Mouse (Mus musculus): ENCODE measurements around the gene Rasgrf2. TPM values are rescaled to one million over a fixed set of nuclear protein-coding genes. Genes with fewer than 3 reads are reported as not detected.

Rasgrf2 gene
- polyA plus RNA-seq, 1 experiment from 2014 or later: 0.39 TPM

DNA sequence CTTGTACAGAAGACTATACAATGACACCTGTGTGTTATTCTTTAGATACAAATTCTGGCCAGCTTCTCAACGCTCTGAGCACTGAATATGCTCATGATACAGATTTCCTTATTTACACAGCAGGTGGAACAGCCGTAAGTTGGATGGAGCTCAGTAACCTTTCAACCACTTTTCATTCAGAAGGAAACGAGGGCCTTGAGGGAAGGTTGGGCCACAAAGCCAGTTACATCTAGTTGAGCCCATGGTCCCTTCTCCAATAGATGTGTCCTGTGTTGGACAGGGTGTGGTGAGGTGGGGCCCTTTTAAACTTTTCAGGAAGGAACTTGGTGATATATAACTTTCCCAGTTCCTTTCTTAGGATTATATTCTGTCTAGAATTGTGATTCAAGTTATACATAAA lies 277.0 kb downstream of the Rasgrf2 start:
- ATAC-seq (ENCODE audit: low FRiP score, low TSS enrichment): peak; percentile 84

More for the DNA sequence above, 277.0 kb downstream of the Rasgrf2 start:
- Histone ChIP-seq H3K9me3 (ENCODE audit: control insufficient read depth, low read length) (no peaks in the 10 kb centered on the region), H3K36me3 (ENCODE audit: control insufficient read depth, insufficient read depth, low read length) (no peaks in the 10 kb centered on the region), H3K9ac (ENCODE audit: low read length) (no peak overlapping the region), H3K4me3 (ENCODE audit: low read depth, low read length) (no peak overlapping the region), H3K27ac (replicated peaks) (no peak overlapping the region), H3K4me2 (replicated peaks; ENCODE audit: low read depth) (no peak overlapping the region), H3K27me3 (ENCODE audit: control insufficient read depth, insufficient read depth, low read length) (no peaks in the 10 kb centered on the region), H3K4me1 (replicated peaks; ENCODE audit: control insufficient read depth, insufficient read depth) (no peaks in the 10 kb centered on the region)
- TF ChIP-seq CTCF (IDR thresholded peaks at IDR 0.05; ENCODE audit: low read depth) (no peak), EP300 (optimal IDR thresholded peaks at IDR 0.05) (no peak)
- WGBS: 47% methylated on average over 3 of the region's 3 CpGs
- DNase-seq (ENCODE audit: low spot score): no peak

Other genes with a start within 250 kb of the Rasgrf2 start
- gene Gm20379, start 174.3 kb upstream of the Rasgrf2 start, polyA plus RNA-seq (2015; fragmentation: Nextera tagmentation; extraction: Ambion mirVana): 0.27 and 0.51 TPM in 2 replicates
- gene Dhfr, start 223.1 kb upstream of the Rasgrf2 start, polyA plus RNA-seq (2015; fragmentation: Nextera tagmentation; extraction: Ambion mirVana): 5.4 and 5.5 TPM in 2 replicates
- gene Msh3, start 223.3 kb upstream of the Rasgrf2 start, polyA plus RNA-seq (2015; fragmentation: Nextera tagmentation; extraction: Ambion mirVana): 8.3 TPM in 2 replicates

All from stomach, postnatal 0 days (tissue).